Mouse (Mus musculus) midbrain, postnatal 0 days (tissue): ENCODE results near the gene Gm45140. TPM values are rescaled to one million over a fixed set of nuclear protein-coding genes. Genes with fewer than 3 reads are reported as not detected.

Experiments
- ATAC-seq: fragments of 200-750 bp; cut with Nextera tagmentation; 2 replicates; pipeline ENCODE4 v1.8.0; 2017; ENCODE audit warnings: moderate number of reproducible peaks, mild to moderate bottlenecking, moderate TSS enrichment, moderate library complexity; ENCODE audit not compliant: low FRiP score
- DNase-seq: peaks from one replicate; pipeline ENCODE4 v3.0.0-alpha.2; 2015; ENCODE audit warnings: low spot score
- H3K27ac ChIP-seq: fragments of 300-500 bp; sonication (generic); 2 replicates; pipeline ENCODE4 v1.5.1; 2014; ENCODE audit warnings: low read depth, mild to moderate bottlenecking, low read length, mixed read lengths
- H3K27me3 ChIP-seq: fragments of 300-500 bp; sonication (generic); 2 replicates; pipeline ENCODE4 v1.6.1; 2014; ENCODE audit warnings: low read length, control low read depth, mixed read lengths; ENCODE audit not compliant: insufficient read depth
- H3K36me3 ChIP-seq: fragments of 300-500 bp; sonication (generic); 2 replicates; pipeline ENCODE4 v1.6.1; 2014; ENCODE audit warnings: low read length, control low read depth, mixed read lengths; ENCODE audit not compliant: insufficient read depth
- H3K4me1 ChIP-seq: fragments of 300-500 bp; sonication (generic); 2 replicates; pipeline ENCODE4 v1.6.1; 2014; ENCODE audit warnings: mild to moderate bottlenecking, control low read depth, antibody characterized with exemption, low read length, mixed read lengths; ENCODE audit not compliant: insufficient read depth
- H3K4me2 ChIP-seq: fragments of 300-500 bp; sonication (generic); 2 replicates; pipeline ENCODE4 v1.6.1; 2014; ENCODE audit warnings: low read depth, mild to moderate bottlenecking, low read length, mixed read lengths; ENCODE audit not compliant: poor library complexity, severe bottlenecking
- H3K4me3 ChIP-seq: fragments of 300-500 bp; sonication (generic); 2 replicates; pipeline ENCODE4 v1.5.1; 2014; ENCODE audit warnings: low read depth, mild to moderate bottlenecking, low read length, moderate library complexity
- H3K9ac ChIP-seq: fragments of 300-500 bp; sonication (generic); replicated peaks from 2 replicates; pipeline ENCODE4 v1.6.1; 2014; ENCODE audit warnings: mild to moderate bottlenecking, low read length, moderate library complexity, mixed read lengths; ENCODE audit not compliant: poor library complexity, severe bottlenecking
- H3K9me3 ChIP-seq: fragments of 300-500 bp; sonication (generic); 2 replicates; pipeline ENCODE4 v1.6.1; 2016; ENCODE audit warnings: low read length, control low read depth
- CTCF ChIP-seq: IDR thresholded peaks from 2 replicates; pipeline ENCODE4 v1.5.1; 2016; ENCODE audit warnings: antibody characterized with exemption, mild to moderate bottlenecking
- WGBS: fragments of 180-500 bp; shearing (Covaris S2); extraction: QIAGEN DNeasy Blood & Tissue Kit; methylation state at CpG from one replicate; pipeline ENCODE4 v1.1.7; 2014; 5-methylcytosine and 5-hydroxymethylcytosine counted together
- polyA plus RNA-seq: library from polyadenylated mRNA; unstranded; fragments of >200 nt; fragmentation: Nextera tagmentation; extraction: Ambion mirVana; gene quantifications from 2 replicates; pipeline ENCODE4 v1.2.1, GENCODE M21; 2015
- total RNA-seq: library from RNA; depleted of rRNA; stranded (reverse); fragments of >200 nt; gene quantifications from 2 replicates; pipeline ENCODE4 v1.2.3, GENCODE M21; 2014

The Gm45140 gene
- total and polyA plus RNA-seq, 2 experiments from 2014 or later: 1.2 to 5.4 TPM

- no peak overlapping the region for H3K9ac ChIP-seq
- 79% methylated on average over 1 of the region's 1 CpGs for WGBS
Observed at GRCm38 (mm10) chr6:87812656-87813055, 22.9 kb downstream of the Gm45140 start.

GRCm38 (mm10) chr6:87811675-87812338 is 23.8 kb downstream of the Gm45140 start, which contains the start of gene Rab43:
TSS of gene Rab43 (minus strand) at chr6:87812164.
- H3K4me1 ChIP-seq: peaks cover 5% of the 10 kb centered on the region; the same call in 1 of the 2 replicates
- DNase-seq (peak; percentile 89), ATAC-seq (peak; percentile 95)
- peak within 1 kb of the TSS; percentile 83 for H3K9ac ChIP-seq
- under 1% methylated on average over 44 of the region's 56 CpGs for WGBS
- peak within 1 kb of the TSS; percentile 67 for H3K27ac ChIP-seq
- no peaks in the 10 kb centered on the region for H3K27me3 ChIP-seq
- peaks cover 18% of the 10 kb centered on the region for H3K36me3 ChIP-seq
- peak; percentile 50 for TF ChIP-seq CTCF
- no peaks in the 10 kb centered on the region for H3K9me3 ChIP-seq
- H3K4me3 ChIP-seq: peak within 1 kb of the TSS; percentile 75
- peak within 1 kb of the TSS; percentile 91 for H3K4me2 ChIP-seq

More at GRCm38 (mm10) chr6:87812656-87813055, 22.9 kb downstream of the Gm45140 start:
- no peaks in the 10 kb centered on the region for H3K27me3 ChIP-seq
- no peaks in the 10 kb centered on the region for H3K9me3 ChIP-seq
- H3K4me3 ChIP-seq: no peak overlapping the region
- H3K36me3 ChIP-seq: peaks cover 24% of the 10 kb centered on the region
- H3K4me1 ChIP-seq: peaks cover 5% of the 10 kb centered on the region; the same call in 1 of the 2 replicates
- TF ChIP-seq CTCF: no peak
- DNase-seq: no peak
- no peak overlapping the region for H3K4me2 ChIP-seq
- H3K27ac ChIP-seq: no peak overlapping the region
- no peak for ATAC-seq

- H3K27ac ChIP-seq: peak overlapping the region; percentile 67
- no peak for TF ChIP-seq CTCF
- H3K27me3 ChIP-seq: no peaks in the 10 kb centered on the region
- H3K4me3 ChIP-seq: peak overlapping the region; percentile 75
- peak overlapping the region; percentile 83 for H3K9ac ChIP-seq
- H3K9me3 ChIP-seq: no peaks in the 10 kb centered on the region
- peaks cover 12% of the 10 kb centered on the region; the same call in 1 of the 2 replicates for H3K36me3 ChIP-seq
- H3K4me2 ChIP-seq: peak overlapping the region; percentile 91
- ATAC-seq (peak; percentile 71), DNase-seq (peak; percentile 51)
- H3K4me1 ChIP-seq: peaks cover 5% of the 10 kb centered on the region; the same call in 1 of the 2 replicates
- WGBS: 1% methylated on average over 52 of the region's 77 CpGs
Observed at GRCm38 (mm10) chr6:87810713-87811669, 24.6 kb downstream of the Gm45140 start.

GRCm38 (mm10) chr6:87810311-87810710 is 25.3 kb downstream of the Gm45140 start:
- peaks cover 5% of the 10 kb centered on the region; the same call in 1 of the 2 replicates for H3K4me1 ChIP-seq
- peak overlapping the region; percentile 75 for H3K4me3 ChIP-seq
- WGBS: 33% methylated on average over 6 of the region's 6 CpGs
- no peaks in the 10 kb centered on the region for H3K27me3 ChIP-seq
- no peak for TF ChIP-seq CTCF
- no peak overlapping the region for H3K27ac ChIP-seq
- H3K9ac ChIP-seq: no peak overlapping the region; the same call in 1 of the 2 replicates
- peaks cover 6% of the 10 kb centered on the region; the same call in 1 of the 2 replicates for H3K36me3 ChIP-seq
- DNase-seq (no peak), ATAC-seq (no peak)
- H3K4me2 ChIP-seq: peak overlapping the region; percentile 91
- H3K9me3 ChIP-seq: no peaks in the 10 kb centered on the region

GRCm38 (mm10) chr6:87809651-87810161 is 25.9 kb downstream of the Gm45140 start:
- 87% methylated on average over 6 of the region's 6 CpGs for WGBS
- H3K4me1 ChIP-seq: peaks cover 5% of the 10 kb centered on the region; the same call in 1 of the 2 replicates
- no peak overlapping the region for H3K27ac ChIP-seq
- no peak overlapping the region for H3K4me3 ChIP-seq
- H3K4me2 ChIP-seq: peak overlapping the region; percentile 20; the same call in 1 of the 2 replicates
- ATAC-seq (no peak), DNase-seq (no peak)
- no peak for TF ChIP-seq CTCF
- H3K9ac ChIP-seq: no peak overlapping the region
- H3K27me3 ChIP-seq: no peaks in the 10 kb centered on the region
- no peaks in the 10 kb centered on the region for H3K9me3 ChIP-seq
- peaks cover 6% of the 10 kb centered on the region; the same call in 1 of the 2 replicates for H3K36me3 ChIP-seq
